Mouse (Mus musculus) liver, postnatal 0 days (tissue): ENCODE results near the gene Usp29. TPM values are rescaled to one million over a fixed set of nuclear protein-coding genes. Genes with fewer than 3 reads are reported as not detected.

ENCODE experiments used
- ATAC-seq: fragments of 200-750 bp; cut with Nextera tagmentation; 2 replicates; pipeline ENCODE4 v1.8.0; 2017; ENCODE audit warnings: mild to moderate bottlenecking, moderate library complexity
- DNase-seq: peaks from one replicate; pipeline ENCODE4 v3.0.0-alpha.2; 2016
- H3K27ac ChIP-seq: fragments of 300-500 bp; sonication (generic); 2 replicates; pipeline ENCODE4 v1.5.1; 2014; ENCODE audit warnings: antibody characterized with exemption, moderate library complexity, mild to moderate bottlenecking, low read depth
- H3K27me3 ChIP-seq: fragments of 300-500 bp; sonication (generic); 2 replicates; pipeline ENCODE4 v1.6.1; 2014; ENCODE audit warnings: low read length, control low read depth, mixed read lengths; ENCODE audit not compliant: insufficient read depth
- H3K36me3 ChIP-seq: fragments of 300-500 bp; sonication (generic); replicated peaks from 2 replicates; pipeline ENCODE4 v1.6.1; 2014; ENCODE audit warnings: mild to moderate bottlenecking, control low read depth, low read length, moderate library complexity, mixed read lengths; ENCODE audit not compliant: insufficient read depth
- H3K4me1 ChIP-seq: fragments of 300-500 bp; sonication (generic); 2 replicates; pipeline ENCODE4 v1.6.1; 2014; ENCODE audit warnings: antibody characterized with exemption, mild to moderate bottlenecking, control low read depth; ENCODE audit not compliant: insufficient read depth
- H3K4me2 ChIP-seq: fragments of 300-500 bp; sonication (generic); 2 replicates; pipeline ENCODE4 v1.6.1; 2014; ENCODE audit warnings: low read depth, mild to moderate bottlenecking, low read length, moderate library complexity, mixed read lengths
- H3K4me3 ChIP-seq: fragments of 300-500 bp; sonication (generic); 2 replicates; pipeline ENCODE4 v1.5.1; 2014; ENCODE audit warnings: low read depth, low read length
- H3K9ac ChIP-seq: fragments of 300-500 bp; sonication (generic); replicated peaks from 2 replicates; pipeline ENCODE4 v1.6.1; 2014; ENCODE audit warnings: mild to moderate bottlenecking, moderate library complexity
- H3K9me3 ChIP-seq: fragments of 300-500 bp; sonication (generic); 2 replicates; pipeline ENCODE4 v1.6.1; 2016; ENCODE audit warnings: mild to moderate bottlenecking, control low read depth, low read length, mixed read lengths
- CTCF ChIP-seq: sonication (generic); IDR thresholded peaks from 2 replicates; pipeline ENCODE4 v1.5.1; 2016; ENCODE audit warnings: antibody characterized with exemption, low read depth
- EP300 ChIP-seq: IDR thresholded peaks from 2 replicates; pipeline ENCODE4 v1.6.1; 2016; ENCODE audit warnings: antibody characterized with exemption, low read depth, mild to moderate bottlenecking
- WGBS: fragments of 180-500 bp; shearing (Covaris S2); extraction: QIAGEN DNeasy Blood & Tissue Kit; methylation state at CpG from one replicate; pipeline ENCODE4 v1.1.7; 2014; ENCODE audit not compliant: insufficient replicate concordance; 5-methylcytosine and 5-hydroxymethylcytosine counted together
- polyA plus RNA-seq: library from polyadenylated mRNA; unstranded; fragments of >200 nt; fragmentation: Nextera tagmentation; extraction: Ambion mirVana; gene quantifications from 2 replicates; pipeline ENCODE4 v1.2.1, GENCODE M21; 2015

Gene Usp29
- polyA plus RNA-seq, 1 experiment from 2014 or later: 1.5 TPM

DNA sequence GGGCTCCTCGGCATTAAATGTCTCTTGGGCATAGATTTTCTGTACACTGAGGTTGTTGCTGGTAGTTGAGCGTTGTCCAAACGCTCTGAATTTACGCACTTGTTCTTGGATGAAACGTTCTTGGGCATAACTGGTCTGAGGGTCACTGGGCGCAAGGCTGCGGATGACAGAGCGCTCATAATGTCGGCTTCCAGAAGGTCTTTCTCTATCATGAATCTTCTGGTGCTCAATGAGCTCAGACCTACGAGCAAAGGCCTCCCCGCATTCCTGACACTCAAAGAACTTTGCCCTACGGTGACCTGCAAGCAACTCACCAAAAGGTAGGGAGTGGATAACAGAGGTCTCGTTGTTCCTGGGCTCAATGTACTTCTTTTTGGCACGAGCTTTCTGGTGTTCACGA is 21.0 kb upstream of the Usp29 start:
- ATAC-seq: no peak
- WGBS: 80% methylated on average over 15 of the region's 15 CpGs

DNA sequence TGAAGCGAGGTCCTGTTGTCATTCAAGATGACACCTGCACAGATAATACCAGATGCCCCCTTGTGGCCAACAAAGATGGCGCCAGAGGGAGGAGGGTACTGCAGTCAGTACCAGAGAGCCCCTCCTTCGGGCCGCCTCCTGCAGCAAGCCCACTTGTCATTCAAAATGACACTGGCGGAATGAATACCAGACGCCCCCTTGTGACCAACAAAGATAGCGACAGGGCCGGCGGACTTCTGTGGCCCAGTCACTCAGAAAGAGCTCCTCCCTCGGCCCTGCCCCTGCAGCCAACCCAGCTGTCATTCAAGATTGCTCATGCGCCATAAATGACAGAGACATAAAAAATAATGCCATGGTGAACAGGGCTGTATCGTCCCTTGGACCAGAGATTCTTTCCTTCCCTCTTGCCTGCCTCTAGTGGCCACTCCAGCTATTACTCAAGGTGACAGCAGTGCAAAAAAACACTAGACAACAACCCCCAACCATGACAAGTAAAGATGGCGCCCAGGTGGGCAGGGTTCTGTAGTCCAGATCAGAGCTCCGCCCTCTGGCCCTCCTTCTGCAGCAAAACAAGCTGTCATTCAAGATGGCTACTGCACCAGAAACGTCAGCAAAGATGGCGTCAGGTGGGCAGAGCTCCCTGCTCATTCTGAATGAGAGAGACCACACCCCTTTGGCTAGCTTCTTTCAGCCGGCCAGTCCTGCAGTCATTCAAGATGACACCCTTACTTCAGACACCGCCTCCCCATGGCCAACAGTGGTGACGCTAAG is 2.8 kb upstream of the Usp29 start:
- DNase-seq (peak; percentile 60), ATAC-seq (peak; percentile 44)
- TF ChIP-seq EP300 (no peak), CTCF (peak; percentile 40)
- Histone ChIP-seq H3K27ac (peak overlapping the region; percentile 74), H3K36me3 (peaks cover 3% of the 10 kb centered on the region), H3K4me2 (peak overlapping the region; percentile 33), H3K9me3 (peaks cover 12% of the 10 kb centered on the region; the same call in 1 of the 2 replicates), H3K4me3 (peak overlapping the region; percentile 18; the same call in 1 of the 2 replicates), H3K4me1 (no peaks in the 10 kb centered on the region), H3K27me3 (no peaks in the 10 kb centered on the region), H3K9ac (no peak overlapping the region)
- WGBS: 46% methylated on average over 19 of the region's 19 CpGs

More for the DNA sequence above, 21.0 kb upstream of the Usp29 start:
- H3K4me2 ChIP-seq: no peak overlapping the region
- DNase-seq: peak; percentile 10
- H3K36me3 ChIP-seq: peaks cover 17% of the 10 kb centered on the region
- no peak overlapping the region for H3K27ac ChIP-seq
- TF ChIP-seq EP300: no peak
- TF ChIP-seq CTCF: no peak
- H3K9ac ChIP-seq: no peak overlapping the region
- no peaks in the 10 kb centered on the region for H3K9me3 ChIP-seq
- no peaks in the 10 kb centered on the region for H3K4me1 ChIP-seq
- H3K4me3 ChIP-seq: no peak overlapping the region
- H3K27me3 ChIP-seq: no peaks in the 10 kb centered on the region

DNA sequence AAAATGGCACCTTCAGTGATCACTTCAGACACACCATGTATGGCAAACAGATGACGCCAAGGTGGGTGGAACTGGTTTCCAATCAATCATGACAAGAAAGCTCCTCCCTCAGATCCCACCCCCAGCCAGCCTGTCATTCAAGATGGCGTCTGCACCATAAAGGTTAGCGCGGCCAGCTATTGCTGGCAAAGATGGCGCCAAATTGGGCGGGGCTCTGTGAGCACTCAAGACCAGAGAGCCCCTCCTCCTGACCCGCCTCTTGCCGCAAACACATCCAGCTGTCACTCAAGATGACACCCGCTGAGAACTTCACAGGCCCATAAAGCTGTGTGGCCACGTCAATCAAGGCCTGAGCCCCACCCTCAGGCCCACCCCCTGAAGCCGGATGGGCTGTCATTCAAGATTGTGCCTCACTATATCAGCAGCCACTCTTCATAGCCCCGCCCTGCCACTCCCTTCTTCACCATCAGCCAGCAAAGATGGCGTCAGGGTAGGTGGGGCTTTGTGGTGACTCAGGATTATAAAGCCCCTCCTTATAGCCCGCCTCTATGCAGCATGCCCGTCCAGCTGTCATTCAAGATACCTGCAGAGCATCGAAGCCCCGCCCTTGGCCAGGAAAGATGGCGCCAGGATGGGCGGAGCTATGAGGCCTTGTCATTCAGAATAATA is 2.0 kb upstream of the Usp29 start:
- H3K9me3 ChIP-seq: peaks cover 12% of the 10 kb centered on the region; the same call in 1 of the 2 replicates
- DNase-seq (peak; percentile 79), ATAC-seq (peak; percentile 72)
- H3K27me3 ChIP-seq: no peaks in the 10 kb centered on the region
- peak overlapping the region; percentile 59 for H3K4me2 ChIP-seq
- no peaks in the 10 kb centered on the region for H3K4me1 ChIP-seq
- peak overlapping the region; percentile 74; the same call in 1 of the 2 replicates for H3K27ac ChIP-seq
- H3K9ac ChIP-seq: no peak overlapping the region
- H3K4me3 ChIP-seq: peak overlapping the region; percentile 53
- no peak for TF ChIP-seq EP300
- TF ChIP-seq CTCF: no peak
- WGBS: 41% methylated on average over 19 of the region's 19 CpGs
- peaks cover 3% of the 10 kb centered on the region for H3K36me3 ChIP-seq

DNA sequence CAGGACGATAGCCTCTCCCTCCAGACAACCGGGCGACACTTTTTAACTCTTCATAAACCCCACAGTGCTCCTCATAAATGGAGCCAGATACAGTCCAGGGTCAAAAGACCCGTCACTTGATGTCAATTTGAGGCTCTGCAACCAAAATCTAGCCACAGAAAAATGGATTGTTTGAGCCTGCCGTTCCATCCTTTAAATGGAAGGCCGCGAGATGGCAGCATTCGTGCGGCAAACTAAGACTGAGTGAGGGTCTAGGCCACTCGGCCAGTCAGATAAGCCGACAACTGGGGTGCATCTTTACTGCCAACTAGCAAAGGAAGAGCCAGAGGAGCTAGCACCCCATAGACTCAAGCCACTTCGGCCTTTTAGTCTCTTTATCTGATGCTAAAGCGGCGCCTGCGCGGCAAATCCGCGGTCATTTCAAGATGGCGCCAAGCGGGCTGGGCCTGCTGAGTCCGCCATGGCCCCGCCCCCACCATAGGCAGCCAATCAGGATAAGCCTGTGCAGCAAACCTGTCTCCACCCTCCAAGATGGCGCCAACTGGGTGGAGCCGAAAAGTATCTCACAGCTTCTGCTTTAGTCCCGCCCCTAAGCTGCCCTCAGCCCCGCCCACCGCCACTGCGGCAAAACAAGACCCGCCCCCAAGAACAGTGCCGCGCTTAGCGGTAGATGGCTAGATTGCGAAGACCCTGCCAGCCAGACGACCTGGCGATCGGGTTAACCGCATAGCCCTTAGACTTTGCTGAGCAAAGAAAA is 1.1 kb upstream of the Usp29 start:
- peak; percentile 88 for DNase-seq
- H3K9me3 ChIP-seq: peaks cover 12% of the 10 kb centered on the region; the same call in 1 of the 2 replicates
- H3K4me3 ChIP-seq: peak overlapping the region; percentile 53
- peak overlapping the region; percentile 87 for H3K27ac ChIP-seq
- H3K27me3 ChIP-seq: no peaks in the 10 kb centered on the region
- peak overlapping the region; percentile 59 for H3K4me2 ChIP-seq
- H3K4me1 ChIP-seq: no peaks in the 10 kb centered on the region
- peaks cover 3% of the 10 kb centered on the region for H3K36me3 ChIP-seq
- peak; percentile 45 for ATAC-seq
- WGBS: 49% methylated on average over 37 of the region's 37 CpGs
- H3K9ac ChIP-seq: peak overlapping the region; percentile 66
- TF ChIP-seq CTCF: peak; percentile 31; the same call in 1 of the 2 replicates
- TF ChIP-seq EP300: no peak

DNA sequence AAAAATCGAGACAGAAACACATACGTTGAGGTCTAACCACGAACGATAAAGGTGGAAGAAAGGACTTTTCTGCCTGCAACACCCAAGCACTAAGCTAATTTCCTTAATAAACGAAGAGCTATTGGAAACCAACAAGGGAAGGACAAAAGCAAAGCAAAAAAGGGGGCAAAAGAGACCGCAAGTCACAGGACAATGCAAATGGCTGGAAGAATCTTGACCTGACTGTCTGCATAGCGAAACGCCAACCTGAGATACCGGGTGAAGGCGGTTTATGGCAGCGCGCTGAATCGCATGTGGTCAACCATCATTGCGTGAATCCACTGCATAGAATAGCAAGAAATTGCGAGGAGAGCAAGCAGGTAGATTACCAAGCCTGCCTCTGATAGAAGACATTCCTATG is 423 bp downstream of the Usp29 start:
- Histone ChIP-seq H3K4me2 (peak overlapping the region; percentile 59; the same call in 1 of the 2 replicates), H3K27me3 (no peaks in the 10 kb centered on the region), H3K9me3 (peaks cover 12% of the 10 kb centered on the region; the same call in 1 of the 2 replicates), H3K9ac (peak overlapping the region; percentile 38), H3K36me3 (peaks cover 3% of the 10 kb centered on the region), H3K4me1 (no peaks in the 10 kb centered on the region), H3K4me3 (peak overlapping the region; percentile 53), H3K27ac (peak overlapping the region; percentile 81)
- WGBS: 42% methylated on average over 15 of the region's 15 CpGs
- TF ChIP-seq CTCF: no peak
- no peak for TF ChIP-seq EP300
- DNase-seq (no peak), ATAC-seq (no peak)
